Mouse (Mus musculus) erythroblast, adult 5-6 weeks (primary cell): Measurements from ENCODE around the gene Srgap2. TPM values are rescaled to one million over a fixed set of nuclear protein-coding genes. Genes with fewer than 3 reads are reported as not detected.

Source experiments
- ATAC-seq: replicated peaks from 2 replicates; pipeline ENCODE4 v1.8.0; 2016; ENCODE audit warnings: moderate number of reproducible peaks, mild to moderate bottlenecking, moderate TSS enrichment, inconsistent platforms; ENCODE audit not compliant: poor library complexity, low FRiP score, severe bottlenecking
- total RNA-seq, 2 experiments: library from RNA; stranded (forward) in 1 of 2; stranded (reverse) in 1 of 2; fragments of 150-400 nt in 1 of 2; fragments of 200-764, 138-1000 nt in 1 of 2; gene quantifications; 2 replicates each; pipeline versions ENCODE4 v1.2.3 to v1.2.4; 2015 to 2017; ENCODE audit warnings: low replicate concordance in 2 of 2

Gene Srgap2
- total RNA-seq, 2 experiments from 2014 or later = 16.5 to 16.7 TPM

GRCm38 (mm10) chr1:131481391-131481790 is 45.8 kb downstream of the Srgap2 start:
- ATAC-seq = no peak

DNA sequence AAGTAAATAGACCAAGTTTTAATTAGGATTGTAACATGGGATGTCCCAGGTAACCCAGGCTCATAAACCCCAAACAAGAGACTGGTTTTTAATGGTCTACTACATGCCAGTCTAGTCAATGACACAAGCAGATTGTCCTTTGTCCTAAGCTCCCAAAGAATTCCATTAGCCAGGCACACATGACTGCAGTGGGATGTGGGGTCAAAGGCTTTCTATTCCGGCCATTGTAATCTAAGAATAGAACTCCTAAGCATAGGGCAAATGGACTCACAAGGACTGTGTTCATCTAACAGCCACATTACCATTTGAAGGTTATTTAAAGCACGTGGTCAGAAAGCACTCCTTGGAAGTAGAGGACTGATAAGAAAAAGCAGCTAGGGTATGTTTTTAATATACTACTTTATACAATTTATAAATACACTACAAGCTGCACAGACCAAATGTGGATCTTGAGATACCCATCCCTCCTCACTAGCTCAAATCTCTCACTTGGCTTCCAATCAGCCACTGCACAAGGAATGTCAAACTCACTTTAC is 48.3 kb downstream of the Srgap2 start:
- no peak for ATAC-seq

- no peak for ATAC-seq
These were observed 51.8 kb downstream of the Srgap2 start for GRCm38 (mm10) chr1:131475306-131475705.

DNA sequence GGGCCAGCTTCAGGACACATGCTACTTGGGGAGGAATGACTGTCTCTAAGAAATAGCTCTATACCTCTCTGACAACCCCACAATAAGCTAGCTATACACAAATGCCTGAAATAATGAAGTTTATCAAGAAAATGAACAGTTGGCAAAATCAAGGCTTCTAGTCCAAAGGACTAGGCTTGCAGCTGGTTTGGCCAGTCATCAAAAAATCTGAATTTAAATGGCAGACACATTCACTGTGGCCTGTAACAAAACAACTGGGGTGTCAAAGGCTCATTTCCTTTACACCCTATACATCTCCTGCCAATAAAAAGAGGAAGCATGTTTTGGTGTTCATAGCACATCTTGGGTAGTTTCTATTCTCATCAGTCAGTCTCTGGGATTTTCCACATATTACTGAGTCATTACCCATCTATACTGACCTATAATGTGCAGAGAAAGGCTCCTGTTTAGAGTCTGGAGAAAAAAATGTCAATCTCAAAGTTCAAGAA is 53.5 kb downstream of the Srgap2 start:
- ATAC-seq = no peak

GRCm38 (mm10) chr1:131470597-131470996 is 56.6 kb downstream of the Srgap2 start:
- ATAC-seq = no peak

DNA sequence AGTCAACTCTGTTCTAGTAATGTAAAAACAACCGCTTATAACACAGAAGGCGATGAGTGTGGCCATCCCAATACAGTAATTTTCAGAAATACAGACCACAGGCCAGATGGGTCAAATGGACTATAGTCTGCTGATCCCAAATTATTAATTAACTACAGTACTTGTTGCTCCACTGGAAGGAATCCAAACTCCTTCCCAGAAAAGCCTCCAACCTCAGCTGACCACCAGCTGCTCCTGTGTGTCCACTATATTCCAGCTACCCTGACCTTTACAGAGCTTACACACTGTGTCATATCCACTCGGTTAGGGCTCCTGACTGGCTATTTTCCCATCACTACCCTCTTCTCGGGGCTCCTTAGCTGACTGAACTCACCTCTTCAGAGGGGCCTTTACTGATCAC is 61.3 kb downstream of the Srgap2 start:
- no peak for ATAC-seq

DNA sequence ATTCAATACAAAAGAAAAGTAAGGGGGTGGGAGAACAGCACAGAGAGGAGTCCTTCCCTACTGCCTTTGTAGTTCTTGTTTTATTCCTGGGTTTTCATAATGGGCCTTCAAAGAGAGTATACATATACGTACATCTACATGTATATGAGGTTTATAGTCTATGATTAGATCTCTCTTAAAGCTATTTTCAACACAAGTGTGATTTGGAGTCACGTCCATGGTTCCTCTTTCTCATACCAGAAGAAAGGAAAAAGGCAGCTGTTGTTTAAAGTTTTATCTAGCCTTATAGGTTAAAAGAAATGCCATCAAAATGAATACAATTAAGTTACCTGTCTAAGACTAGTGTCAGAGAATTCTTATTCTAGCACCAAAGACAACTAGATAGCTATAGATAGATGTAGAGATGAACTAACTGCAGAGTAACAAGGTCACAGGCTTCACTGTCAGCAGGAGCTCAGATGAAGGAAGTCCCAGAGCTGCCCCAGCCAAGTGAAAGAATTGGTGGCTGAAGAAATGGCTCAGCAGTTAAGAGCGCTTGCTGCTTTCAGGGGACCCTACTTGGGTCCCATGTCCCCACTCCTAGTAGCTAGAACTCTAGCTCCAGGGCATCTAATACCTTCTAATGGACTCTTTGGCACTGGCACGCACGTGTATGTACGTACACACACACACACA is 63.1 kb downstream of the Srgap2 start:
- no peak for ATAC-seq

GRCm38 (mm10) chr1:131462541-131463067 is 64.5 kb downstream of the Srgap2 start:
- no peak for ATAC-seq

DNA sequence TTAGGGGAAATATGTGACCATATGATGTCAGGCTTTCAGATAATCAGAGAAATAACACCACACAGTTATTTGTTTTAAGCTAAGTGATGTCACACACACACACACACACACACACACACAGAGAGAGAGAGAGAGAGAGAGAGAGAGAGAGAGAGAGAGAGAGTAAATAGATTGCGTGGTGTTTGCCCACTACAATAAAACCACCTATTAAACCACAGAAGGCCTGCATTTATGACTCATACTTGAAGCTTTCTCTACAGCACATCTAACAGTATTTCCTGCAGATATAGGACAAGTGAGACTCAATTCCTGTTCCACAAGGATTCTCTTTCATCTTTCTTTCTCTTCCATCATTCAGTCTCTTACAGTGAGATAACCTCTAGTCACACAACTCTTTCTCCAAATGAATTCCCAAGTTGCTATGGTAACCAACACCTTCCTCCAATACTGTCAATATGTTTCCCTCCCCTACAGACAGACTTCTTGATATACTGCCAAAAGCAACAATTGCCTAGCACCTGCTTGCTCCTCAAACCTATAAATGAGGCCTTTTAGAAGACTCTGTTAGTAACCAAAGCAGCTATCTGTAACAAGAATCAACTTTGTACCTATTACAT is 66.1 kb downstream of the Srgap2 start:
- ATAC-seq = no peak

- ATAC-seq = no peak
These were observed 71.7 kb downstream of the Srgap2 start for GRCm38 (mm10) chr1:131455355-131455890.

- ATAC-seq = peak; percentile 69; the same call in 1 of the 2 replicates
These were observed 72.8 kb downstream of the Srgap2 start for GRCm38 (mm10) chr1:131454386-131454785.

DNA sequence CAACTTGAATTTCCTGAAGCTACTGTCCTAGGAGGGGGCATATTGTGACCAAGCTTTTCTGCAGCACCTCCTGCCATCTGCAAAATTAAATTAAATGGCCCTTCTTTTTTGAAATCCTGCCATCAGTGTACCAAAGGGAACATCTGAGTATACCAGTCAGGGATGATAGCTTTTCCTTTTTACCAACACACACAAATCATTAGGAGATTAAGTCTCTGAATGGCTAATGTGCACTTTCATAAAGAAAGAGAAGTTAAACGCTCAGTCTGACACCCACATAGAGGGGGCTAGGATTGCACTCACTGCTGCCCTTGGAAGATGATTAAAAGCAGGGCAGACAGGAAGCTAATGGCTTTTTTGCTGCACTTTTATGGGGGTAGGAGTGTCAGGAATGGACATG is 73.8 kb downstream of the Srgap2 start:
- ATAC-seq = no peak

- no peak for ATAC-seq
These were observed 78.8 kb downstream of the Srgap2 start for GRCm38 (mm10) chr1:131448373-131448772.

- peak; percentile 97 for ATAC-seq
These were observed 79.8 kb downstream of the Srgap2 start for GRCm38 (mm10) chr1:131447333-131447732.

DNA sequence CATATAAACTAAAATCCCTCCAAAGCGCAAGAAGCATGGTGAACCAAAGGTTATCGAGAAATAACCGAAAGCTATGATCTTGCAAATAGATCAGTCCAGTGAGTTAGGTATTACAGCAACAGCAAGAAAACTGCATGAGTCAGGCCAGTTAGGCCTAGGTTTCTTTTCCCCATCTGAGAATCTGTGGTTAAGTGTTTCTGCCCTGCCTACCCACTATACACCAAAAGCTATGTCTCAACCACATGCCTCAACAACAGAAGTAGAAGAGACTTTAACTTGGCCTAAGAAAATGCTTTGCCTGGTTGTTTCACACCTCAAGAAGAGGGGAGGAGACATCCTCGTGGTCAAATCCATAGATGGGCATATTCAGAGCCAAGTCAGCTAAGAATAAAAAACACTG is 80.6 kb downstream of the Srgap2 start:
- ATAC-seq = no peak

- no peak for ATAC-seq
These were observed 88.6 kb downstream of the Srgap2 start for GRCm38 (mm10) chr1:131438556-131438955.

DNA sequence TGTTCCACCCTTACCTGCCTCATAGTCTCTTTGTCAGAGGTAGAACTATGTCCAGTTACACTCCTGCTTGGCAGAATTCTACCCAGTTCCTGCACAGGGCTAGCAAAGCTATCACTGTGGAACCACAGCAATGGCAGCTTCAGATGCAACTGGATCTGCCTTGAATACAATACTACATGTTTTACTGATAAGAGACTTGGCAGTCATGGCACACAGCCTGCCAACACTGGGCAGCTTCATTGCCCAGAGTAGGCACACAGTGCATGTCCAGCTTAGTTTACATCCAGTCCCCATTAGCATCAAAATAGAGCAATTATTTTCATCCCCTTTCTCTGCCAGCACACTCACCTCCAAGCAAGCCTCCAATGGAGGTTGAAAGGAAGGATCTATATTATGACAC is 89.2 kb downstream of the Srgap2 start:
- no peak for ATAC-seq

DNA sequence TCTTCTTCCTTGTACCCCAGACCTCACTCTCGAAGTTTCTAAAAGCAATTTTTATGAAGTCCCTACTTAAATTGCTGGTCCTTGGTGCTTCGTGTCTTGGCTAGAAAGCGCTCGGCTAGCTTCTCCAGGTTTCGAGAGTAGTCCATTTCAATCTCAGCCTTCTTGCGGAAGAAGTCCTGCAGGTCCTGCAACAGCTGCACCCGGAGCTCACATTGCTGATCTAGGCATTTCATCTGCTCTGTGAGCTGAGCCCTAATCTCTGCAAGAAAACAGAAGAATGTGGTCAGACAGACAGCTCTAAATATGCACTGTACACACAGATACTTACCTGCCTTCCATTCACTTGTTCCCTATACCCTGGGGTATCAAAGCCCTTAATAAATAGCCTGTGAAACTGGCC is 90.5 kb downstream of the Srgap2 start:
- no peak for ATAC-seq

DNA sequence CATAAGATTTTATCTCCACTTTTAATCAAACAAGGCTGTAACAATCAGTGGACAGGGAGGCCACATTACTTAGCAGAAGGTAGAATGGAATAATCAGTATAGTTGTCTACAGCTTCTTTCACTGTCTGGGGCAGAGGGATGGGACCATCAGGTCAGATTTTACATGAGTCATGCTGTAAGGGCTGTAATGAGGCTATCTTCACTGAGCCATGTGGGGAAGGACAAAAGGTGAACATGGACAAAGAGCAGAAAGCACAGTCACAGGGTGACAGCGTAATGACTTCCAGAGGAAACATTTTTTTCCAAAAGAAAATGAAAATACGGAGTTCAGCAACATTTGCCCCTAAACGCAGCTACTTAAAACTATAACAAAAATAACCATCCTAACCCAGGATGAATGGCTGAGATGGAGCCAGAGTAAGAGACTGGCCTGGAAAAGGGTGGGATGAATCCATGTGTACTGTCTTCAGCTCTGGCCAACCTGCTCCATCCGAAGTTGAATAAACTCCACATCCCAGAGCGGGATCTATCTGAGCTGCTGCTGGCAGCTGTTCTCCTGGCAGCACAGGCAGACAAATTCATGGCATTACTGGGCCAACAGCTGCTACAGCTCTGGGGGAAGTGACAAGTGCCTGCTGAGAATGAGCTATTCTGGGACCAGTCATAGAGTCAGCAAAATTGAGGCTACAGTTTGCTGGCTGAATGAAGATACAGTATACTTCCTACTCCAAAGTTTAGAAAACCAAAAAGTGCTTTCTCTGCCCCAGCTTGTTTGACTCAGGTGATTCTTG is 95.5 kb downstream of the Srgap2 start:
- no peak for ATAC-seq
